Mouse (Mus musculus) kidney, embryonic 15.5 days (tissue): ENCODE measurements at regions not wholly inside any gene's neighbourhood (a gene's known extent, or its start where the extent isn't known, plus 50 kb on each side); places are given as distances from the start of the nearest gene placed in this dataset.
A peak's percentile ranks its signal among the peaks of the same experiment; 100 is the strongest.

Experiments
- ATAC-seq: fragments of 200-750 bp; cut with Nextera tagmentation; replicated peaks from 2 replicates; pipeline ENCODE4 v1.8.0; 2017; ENCODE audit warnings: moderate TSS enrichment; ENCODE audit not compliant: low FRiP score
- H3K27ac ChIP-seq: fragments of 300-500 bp; sonication (generic); 2 replicates; pipeline ENCODE4 v1.5.1; 2015; ENCODE audit warnings: mild to moderate bottlenecking, inconsistent platforms
- H3K27me3 ChIP-seq: fragments of 300-500 bp; sonication (generic); 2 replicates; pipeline ENCODE4 v1.6.1; 2015; ENCODE audit warnings: inconsistent platforms
- H3K36me3 ChIP-seq: fragments of 300-500 bp; sonication (generic); 2 replicates; pipeline ENCODE4 v1.6.1; 2015; ENCODE audit warnings: inconsistent platforms
- H3K4me1 ChIP-seq: fragments of 300-500 bp; sonication (generic); 2 replicates; pipeline ENCODE4 v1.6.1; 2015; ENCODE audit warnings: inconsistent platforms
- H3K4me2 ChIP-seq: fragments of 300-500 bp; sonication (generic); 2 replicates; pipeline ENCODE4 v1.6.1; 2015; ENCODE audit warnings: moderate library complexity, mild to moderate bottlenecking, inconsistent platforms
- H3K4me3 ChIP-seq: fragments of 300-500 bp; sonication (generic); replicated peaks from 2 replicates; pipeline ENCODE4 v1.5.1; 2015; ENCODE audit warnings: mild to moderate bottlenecking, inconsistent platforms
- H3K9ac ChIP-seq: fragments of 300-500 bp; sonication (generic); 2 replicates; pipeline ENCODE4 v1.6.1; 2015; ENCODE audit warnings: mild to moderate bottlenecking, inconsistent platforms
- H3K9me3 ChIP-seq: fragments of 300-500 bp; sonication (generic); replicated peaks from 2 replicates; pipeline ENCODE4 v1.6.1; 2016; ENCODE audit warnings: inconsistent platforms
- WGBS: fragments of 180-500 bp; shearing (Covaris S2); methylation state at CpG from one replicate; pipeline ENCODE4 v1.1.7; 2015; ENCODE audit warnings: mixed read lengths; 5-methylcytosine and 5-hydroxymethylcytosine counted together

DNA sequence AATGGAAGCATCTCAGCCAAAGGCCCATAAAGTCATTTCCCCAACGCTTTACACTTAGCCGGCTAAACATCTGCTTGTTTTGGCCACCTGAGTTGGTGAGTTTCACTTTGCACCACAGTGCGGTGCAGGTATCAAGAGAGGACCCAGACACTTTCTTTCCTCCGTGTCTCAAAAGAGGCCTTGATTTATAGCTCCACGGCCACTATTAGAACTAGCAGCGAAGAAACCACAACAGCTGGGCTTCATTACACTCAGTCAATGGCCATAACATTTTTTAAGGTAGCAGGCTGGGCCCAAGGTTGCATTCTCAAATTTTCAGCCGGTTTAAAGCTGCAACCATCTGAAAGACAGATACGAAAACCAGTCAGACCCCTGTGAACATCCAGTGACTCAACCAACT, 103.4 kb downstream of the Mreg start:
- ATAC-seq = peak; percentile 46; the same call in 1 of the 2 replicates
- no peak overlapping the region for H3K4me3 ChIP-seq
- H3K36me3 ChIP-seq = no peaks in the 10 kb centered on the region
- H3K9ac ChIP-seq = no peak overlapping the region
- H3K4me2 ChIP-seq = no peak overlapping the region
- 0 out of 2 replicates have a peak, but pooled peaks cover 1% of the 10 kb centered on the region for H3K4me1 ChIP-seq
- H3K9me3 ChIP-seq = no peaks in the 10 kb centered on the region
- H3K27ac ChIP-seq = no peak overlapping the region
- WGBS = 26% methylated on average over 8 of the region's 8 CpGs
- no peaks in the 10 kb centered on the region for H3K27me3 ChIP-seq

DNA sequence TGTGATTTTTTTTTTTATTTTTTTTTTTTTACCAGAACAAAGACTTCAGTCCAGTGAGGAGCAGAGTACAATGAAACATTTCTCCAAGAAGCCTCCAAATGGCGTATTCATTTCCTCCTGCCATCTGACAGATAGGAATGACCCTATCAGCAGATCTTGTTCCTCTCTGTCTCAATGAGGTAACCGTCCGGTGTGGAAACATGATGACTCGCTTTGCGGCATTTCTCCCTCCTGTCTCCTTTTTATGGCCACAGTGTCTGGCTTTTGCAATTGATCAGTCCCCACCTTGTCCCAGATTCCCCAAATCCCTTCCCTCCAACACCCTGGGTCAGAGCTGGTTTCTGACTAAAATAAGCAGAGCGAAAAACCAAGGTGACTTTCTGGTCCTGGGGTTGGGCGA, 105.0 kb downstream of the Mreg start:
- H3K36me3 ChIP-seq = no peaks in the 10 kb centered on the region
- no peak overlapping the region for H3K4me3 ChIP-seq
- H3K9me3 ChIP-seq = no peaks in the 10 kb centered on the region
- no peak overlapping the region for H3K27ac ChIP-seq
- 64% methylated on average over 7 of the region's 7 CpGs for WGBS
- H3K27me3 ChIP-seq = no peaks in the 10 kb centered on the region
- H3K4me2 ChIP-seq = no peak overlapping the region
- H3K4me1 ChIP-seq = no peaks in the 10 kb centered on the region
- no peak for ATAC-seq
- H3K9ac ChIP-seq = no peak overlapping the region

DNA sequence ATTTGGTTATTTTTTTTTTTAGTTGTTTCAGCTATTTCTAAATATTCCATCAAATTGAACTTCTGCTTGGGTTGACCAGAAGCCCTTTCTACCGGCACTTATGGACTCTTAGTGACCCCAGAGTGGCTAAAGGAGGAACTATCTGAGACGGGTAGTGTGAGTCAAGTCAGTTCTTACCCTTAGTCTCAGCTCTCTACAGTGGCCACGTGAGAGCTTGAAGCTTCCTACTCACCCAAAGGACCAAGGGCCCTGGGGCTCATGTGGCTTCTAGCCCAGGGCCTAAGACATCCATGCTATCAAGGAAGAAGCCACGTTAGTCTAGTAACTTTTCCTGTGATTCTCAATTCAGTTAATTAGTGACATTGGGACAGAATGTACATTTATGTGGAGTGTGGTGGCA, 105.5 kb downstream of the Mreg start:
- Histone ChIP-seq H3K9me3 (no peaks in the 10 kb centered on the region), H3K27me3 (no peaks in the 10 kb centered on the region), H3K36me3 (no peaks in the 10 kb centered on the region), H3K4me3 (no peak overlapping the region), H3K9ac (no peak overlapping the region), H3K4me2 (no peak overlapping the region), H3K4me1 (no peaks in the 10 kb centered on the region), H3K27ac (no peak overlapping the region)
- WGBS = 86% methylated on average over 4 of the region's 4 CpGs
- ATAC-seq = no peak

DNA sequence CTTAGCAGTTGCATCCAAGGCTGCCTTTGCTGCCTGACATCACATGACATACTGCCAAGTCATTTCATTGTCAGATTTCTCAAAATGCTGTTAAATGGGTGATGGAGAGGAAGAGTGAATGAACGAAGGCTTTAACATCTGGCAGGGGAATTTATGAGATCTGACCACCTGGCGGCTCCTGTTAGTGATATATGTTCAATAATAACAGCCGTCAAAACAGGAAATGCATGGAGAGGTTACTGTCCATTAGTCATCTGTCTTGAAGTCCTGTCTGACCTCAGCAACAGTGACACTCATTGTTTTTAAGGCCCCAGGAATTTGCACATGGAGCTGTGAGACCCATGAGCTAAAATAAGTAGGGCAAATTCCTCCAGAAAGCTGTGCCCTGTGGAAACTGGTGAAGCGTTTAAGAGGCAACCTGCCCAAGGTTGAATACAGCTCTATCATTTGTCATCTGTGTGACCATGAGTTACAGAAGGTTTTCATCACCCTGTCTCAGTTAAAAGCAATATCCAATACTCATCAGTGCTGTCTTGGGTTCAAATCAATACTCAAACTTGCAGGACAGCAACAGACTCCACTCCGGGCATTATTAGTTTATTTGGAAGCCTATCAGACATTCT, 106.6 kb downstream of the Mreg start:
- Histone ChIP-seq H3K9me3 (no peaks in the 10 kb centered on the region), H3K27ac (no peak overlapping the region), H3K4me2 (no peak overlapping the region), H3K4me3 (no peak overlapping the region), H3K9ac (no peak overlapping the region), H3K36me3 (no peaks in the 10 kb centered on the region), H3K27me3 (no peaks in the 10 kb centered on the region), H3K4me1 (no peaks in the 10 kb centered on the region)
- ATAC-seq = no peak
- WGBS = 55% methylated on average over 5 of the region's 5 CpGs

DNA sequence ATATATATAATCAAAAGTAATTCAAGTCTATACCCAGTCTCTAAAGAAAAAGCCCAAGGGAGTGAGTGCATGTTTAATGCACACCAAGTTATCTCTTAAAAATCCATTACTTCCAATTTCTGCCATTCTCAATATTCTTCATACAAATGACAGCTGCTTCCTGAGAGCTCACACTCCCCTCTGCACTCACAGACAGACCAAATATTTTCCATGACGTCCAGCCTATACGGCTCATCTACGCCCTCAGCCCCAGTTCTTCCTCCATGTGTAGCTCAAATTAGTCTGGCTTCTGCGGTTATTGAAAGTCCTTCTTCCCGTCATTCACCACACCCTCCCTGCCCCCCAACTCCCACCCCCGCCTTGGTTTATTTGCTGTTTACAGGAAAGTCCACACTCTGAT, 108.1 kb downstream of the Mreg start:
- H3K9me3 ChIP-seq = no peaks in the 10 kb centered on the region
- no peak for ATAC-seq
- no peak overlapping the region for H3K27ac ChIP-seq
- no peak overlapping the region for H3K4me3 ChIP-seq
- WGBS = 62% methylated on average over 6 of the region's 6 CpGs
- no peaks in the 10 kb centered on the region for H3K27me3 ChIP-seq
- no peak overlapping the region for H3K9ac ChIP-seq
- no peak overlapping the region for H3K4me2 ChIP-seq
- no peaks in the 10 kb centered on the region for H3K4me1 ChIP-seq
- no peaks in the 10 kb centered on the region for H3K36me3 ChIP-seq

DNA sequence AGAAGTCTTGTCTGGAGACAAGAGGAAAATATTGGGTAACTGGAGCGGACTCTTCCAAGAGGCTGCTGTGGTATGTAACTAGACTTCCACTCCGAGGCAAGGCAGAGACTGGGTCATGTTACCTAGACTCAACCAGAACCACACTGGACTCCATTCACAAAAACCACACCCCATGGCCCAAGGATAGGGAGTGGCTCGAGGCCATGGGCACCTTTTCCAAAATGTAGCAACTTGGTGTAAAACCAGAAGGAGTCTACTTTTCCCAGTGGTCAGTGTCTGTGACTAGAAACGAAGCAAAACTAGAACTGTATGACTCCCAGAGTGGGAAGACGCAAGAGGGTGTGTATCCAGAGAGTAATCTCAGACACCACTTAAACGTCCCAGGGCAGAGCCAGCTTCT, 108.7 kb downstream of the Mreg start:
- no peaks in the 10 kb centered on the region for H3K4me1 ChIP-seq
- H3K9ac ChIP-seq = no peak overlapping the region
- no peak for ATAC-seq
- 77% methylated on average over 6 of the region's 6 CpGs for WGBS
- no peak overlapping the region for H3K4me2 ChIP-seq
- H3K27ac ChIP-seq = no peak overlapping the region
- no peak overlapping the region for H3K4me3 ChIP-seq
- H3K36me3 ChIP-seq = no peaks in the 10 kb centered on the region
- no peaks in the 10 kb centered on the region for H3K9me3 ChIP-seq
- H3K27me3 ChIP-seq = no peaks in the 10 kb centered on the region

DNA sequence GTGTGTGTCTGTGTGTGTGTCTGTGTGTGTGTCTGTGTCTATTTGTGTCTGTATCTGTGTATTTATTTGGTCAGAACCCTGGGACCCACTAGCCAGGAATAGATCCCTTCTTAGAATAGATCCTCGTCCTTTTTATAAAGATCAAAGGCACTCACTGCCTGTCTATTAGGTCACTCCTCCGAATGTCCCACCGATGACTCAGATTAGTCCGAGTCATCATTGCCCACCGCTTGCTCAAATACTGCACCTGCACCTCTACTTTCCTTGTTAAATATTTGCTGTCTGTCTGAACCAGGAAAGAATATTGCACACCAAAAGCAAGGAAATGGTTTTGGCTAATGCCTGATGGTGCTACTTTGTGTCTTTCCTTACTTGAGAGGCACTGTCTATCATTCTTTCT, 112.7 kb downstream of the Mreg start:
- ATAC-seq = no peak
- WGBS = 63% methylated on average over 5 of the region's 5 CpGs
- Histone ChIP-seq H3K4me1 (no peaks in the 10 kb centered on the region), H3K9ac (no peak overlapping the region), H3K27ac (no peak overlapping the region), H3K27me3 (no peaks in the 10 kb centered on the region), H3K36me3 (no peaks in the 10 kb centered on the region), H3K9me3 (no peaks in the 10 kb centered on the region), H3K4me2 (no peak overlapping the region), H3K4me3 (no peak overlapping the region)

DNA sequence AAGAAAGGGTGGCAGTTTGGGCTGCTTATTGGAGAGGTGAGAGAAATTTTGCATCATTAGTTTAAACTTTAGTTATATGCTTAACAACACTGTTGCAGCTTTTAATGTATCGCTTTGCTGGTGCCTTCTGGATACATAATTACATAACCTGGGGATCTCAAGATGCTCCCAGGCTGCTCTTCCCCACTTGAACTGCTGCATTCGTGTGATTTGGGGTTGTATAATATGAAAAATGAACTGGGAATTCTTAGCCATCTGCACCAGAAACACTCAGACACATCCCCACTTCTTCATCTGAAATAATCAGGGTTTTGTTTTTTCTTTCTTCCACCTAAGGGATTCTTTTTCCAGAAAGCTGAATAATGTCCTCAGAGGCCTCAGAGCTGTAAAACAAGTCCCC, 120.8 kb downstream of the Mreg start:
- H3K27ac ChIP-seq = no peak overlapping the region
- no peak overlapping the region for H3K4me3 ChIP-seq

DNA sequence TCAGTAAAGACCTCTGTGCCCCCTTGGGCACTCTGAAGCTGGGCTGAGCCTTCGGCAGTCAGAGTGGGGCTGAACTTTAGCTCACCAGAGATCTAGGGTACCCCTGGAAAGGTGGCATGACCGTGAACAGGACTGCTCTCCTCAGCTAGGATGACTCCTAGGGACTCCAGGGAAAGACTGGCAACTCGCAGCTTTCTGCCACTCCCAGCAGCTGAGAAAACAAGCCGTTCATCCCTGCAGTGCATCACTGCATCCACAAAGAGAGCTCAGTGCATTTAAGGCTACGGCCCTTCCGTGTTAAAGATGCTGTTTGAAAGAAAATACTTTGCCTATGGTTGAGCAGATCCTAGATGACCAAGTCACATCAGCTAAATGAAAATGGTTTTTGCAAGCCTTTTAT, 126.4 kb downstream of the Mreg start:
- H3K9ac ChIP-seq = no peak overlapping the region
- no peaks in the 10 kb centered on the region for H3K36me3 ChIP-seq
- no peaks in the 10 kb centered on the region for H3K27me3 ChIP-seq
- no peak overlapping the region for H3K4me3 ChIP-seq
- H3K27ac ChIP-seq = no peak overlapping the region
- ATAC-seq = no peak
- 29% methylated on average over 6 of the region's 6 CpGs for WGBS
- H3K4me1 ChIP-seq = 0 out of 2 replicates have a peak, but pooled peaks cover 2% of the 10 kb centered on the region
- H3K9me3 ChIP-seq = no peaks in the 10 kb centered on the region
- no peak overlapping the region for H3K4me2 ChIP-seq

More for the DNA sequence above, 120.8 kb downstream of the Mreg start:
- no peak overlapping the region for H3K4me2 ChIP-seq
- no peaks in the 10 kb centered on the region for H3K36me3 ChIP-seq
- no peak for ATAC-seq
- H3K4me1 ChIP-seq = no peaks in the 10 kb centered on the region
- no peak overlapping the region for H3K9ac ChIP-seq
- H3K9me3 ChIP-seq = no peaks in the 10 kb centered on the region
- 79% methylated on average over 2 of the region's 2 CpGs for WGBS
- no peaks in the 10 kb centered on the region for H3K27me3 ChIP-seq

DNA sequence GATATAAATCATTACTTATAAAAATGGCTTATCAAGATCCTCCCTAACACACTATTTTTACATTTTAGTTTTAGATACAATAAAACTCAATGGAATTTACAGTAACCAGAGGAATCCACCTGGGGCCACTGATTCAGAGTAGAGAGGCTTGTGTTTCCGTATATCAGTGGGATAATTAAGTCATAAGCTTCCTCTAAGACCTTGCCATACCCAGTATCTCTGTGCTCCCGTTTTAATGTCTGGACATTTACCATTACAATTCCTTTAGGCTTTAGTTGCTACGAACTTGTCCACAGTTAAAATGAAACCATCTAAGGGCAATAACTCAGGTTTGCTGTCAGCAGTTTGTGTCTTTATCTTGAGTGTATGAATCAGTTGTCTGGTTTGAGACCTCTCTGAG, 127.9 kb downstream of the Mreg start:
- WGBS = 51% methylated on average over 3 of the region's 3 CpGs
- H3K4me2 ChIP-seq = no peak overlapping the region
- H3K27ac ChIP-seq = no peak overlapping the region

DNA sequence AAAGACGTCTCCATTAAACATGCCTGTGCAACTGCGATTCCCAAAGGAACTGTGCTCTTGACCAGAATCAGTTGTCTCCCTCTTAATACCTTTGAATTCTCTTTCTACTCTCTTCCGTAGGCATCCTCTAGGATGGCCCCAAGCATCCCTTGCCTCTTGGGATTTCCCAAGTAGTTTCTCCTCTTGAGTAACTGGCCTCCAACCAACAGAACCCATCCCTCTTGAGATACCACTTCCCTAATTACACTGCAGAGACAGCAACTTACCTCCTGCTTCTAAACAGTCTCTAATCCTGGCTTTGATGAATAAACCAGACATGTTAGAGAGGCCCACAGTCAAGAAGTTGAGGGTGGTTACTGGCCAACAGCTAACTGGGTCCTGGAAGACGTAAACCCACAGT, 129.7 kb downstream of the Mreg start:
- Histone ChIP-seq H3K27ac (no peak overlapping the region), H3K4me2 (no peak overlapping the region), H3K4me1 (0 out of 2 replicates have a peak, but pooled peaks cover 2% of the 10 kb centered on the region), H3K9ac (no peak overlapping the region), H3K4me3 (no peak overlapping the region), H3K9me3 (no peaks in the 10 kb centered on the region), H3K36me3 (no peaks in the 10 kb centered on the region), H3K27me3 (no peaks in the 10 kb centered on the region)
- WGBS = 77% methylated on average over 4 of the region's 4 CpGs
- no peak for ATAC-seq

More for the DNA sequence above, 127.9 kb downstream of the Mreg start:
- H3K27me3 ChIP-seq = no peaks in the 10 kb centered on the region
- no peak overlapping the region for H3K4me3 ChIP-seq
- H3K9ac ChIP-seq = no peak overlapping the region
- H3K36me3 ChIP-seq = no peaks in the 10 kb centered on the region
- no peaks in the 10 kb centered on the region for H3K9me3 ChIP-seq
- ATAC-seq = no peak
- 0 out of 2 replicates have a peak, but pooled peaks cover 2% of the 10 kb centered on the region for H3K4me1 ChIP-seq

DNA sequence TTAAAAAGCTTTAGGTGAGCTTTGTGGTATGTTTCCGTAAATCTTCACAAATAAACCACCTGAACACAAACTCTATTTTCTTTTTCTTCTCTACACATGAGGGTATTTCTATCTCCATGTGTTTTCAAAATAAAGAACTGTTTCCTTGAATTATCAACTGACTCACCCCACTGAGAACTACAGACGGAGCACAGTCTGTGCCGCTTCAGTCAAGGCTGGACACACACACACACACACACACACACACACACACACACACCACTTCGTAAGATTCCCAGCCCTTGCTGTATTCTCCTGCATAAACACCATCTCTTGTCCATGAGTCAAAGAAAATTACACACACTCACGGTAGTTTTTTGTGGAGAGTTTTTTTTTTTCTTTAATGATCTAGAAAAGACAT, 130.3 kb downstream of the Mreg start:
- Histone ChIP-seq H3K4me1 (0 out of 2 replicates have a peak, but pooled peaks cover 2% of the 10 kb centered on the region), H3K36me3 (no peaks in the 10 kb centered on the region), H3K27ac (no peak overlapping the region), H3K27me3 (no peaks in the 10 kb centered on the region), H3K9me3 (no peaks in the 10 kb centered on the region), H3K4me2 (no peak overlapping the region), H3K9ac (no peak overlapping the region), H3K4me3 (no peak overlapping the region)
- ATAC-seq = no peak
- WGBS = 68% methylated on average over 5 of the region's 5 CpGs

DNA sequence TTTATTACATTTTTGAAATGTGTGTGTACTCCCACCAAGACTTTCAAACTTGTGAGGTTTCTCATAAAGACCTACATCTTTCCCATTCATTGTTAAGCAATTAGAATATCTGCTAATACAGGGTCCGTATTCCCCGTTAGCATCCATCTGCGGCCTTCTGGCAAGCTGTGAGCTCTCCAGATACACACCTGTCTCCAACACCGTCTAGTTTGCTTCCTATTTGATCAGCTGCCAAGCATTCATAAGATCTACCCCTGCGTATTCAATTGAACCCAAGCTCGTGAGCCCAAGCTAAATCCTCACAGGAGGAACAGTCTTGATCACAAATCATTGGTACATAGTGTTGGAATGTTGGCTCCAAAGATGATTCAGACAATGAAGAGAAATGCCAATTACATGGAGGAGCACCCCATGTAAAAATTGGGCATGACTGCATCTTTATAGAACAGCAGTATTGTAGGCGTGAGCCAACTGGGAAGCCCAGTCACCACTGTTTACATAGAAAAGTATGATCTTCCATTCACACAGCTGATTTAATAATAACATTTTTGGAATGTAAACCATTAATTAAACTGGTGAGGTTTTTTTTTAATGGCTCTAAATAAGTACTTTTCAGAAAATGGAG, 133.1 kb downstream of the Mreg start:
- Histone ChIP-seq H3K4me2 (no peak overlapping the region), H3K36me3 (no peaks in the 10 kb centered on the region), H3K9me3 (no peaks in the 10 kb centered on the region), H3K27ac (no peak overlapping the region), H3K4me3 (no peak overlapping the region), H3K4me1 (no peaks in the 10 kb centered on the region), H3K9ac (no peak overlapping the region), H3K27me3 (no peaks in the 10 kb centered on the region)
- no peak for ATAC-seq
- 83% methylated on average over 7 of the region's 7 CpGs for WGBS
